Mouse (Mus musculus) erythroblast, adult 5-6 weeks (primary cell): ENCODE data around the gene Slc16a13. TPM values are rescaled to one million over a fixed set of nuclear protein-coding genes. Genes with fewer than 3 reads are reported as not detected.

Experiments
- ATAC-seq: replicated peaks from 2 replicates; pipeline ENCODE4 v1.8.0; 2016; ENCODE audit warnings: moderate number of reproducible peaks, mild to moderate bottlenecking, moderate TSS enrichment, inconsistent platforms; ENCODE audit not compliant: poor library complexity, low FRiP score, severe bottlenecking
- total RNA-seq, 2 experiments: library from RNA; stranded (forward) in 1 of 2; stranded (reverse) in 1 of 2; fragments of 150-400 nt in 1 of 2; fragments of 200-764, 138-1000 nt in 1 of 2; gene quantifications; 2 replicates each; pipeline versions ENCODE4 v1.2.3 to v1.2.4; 2015 to 2017; ENCODE audit warnings: low replicate concordance in 2 of 2

The Slc16a13 gene
- total RNA-seq, 2 experiments from 2014 or later, result 5.1 to 8.1 TPM

DNA sequence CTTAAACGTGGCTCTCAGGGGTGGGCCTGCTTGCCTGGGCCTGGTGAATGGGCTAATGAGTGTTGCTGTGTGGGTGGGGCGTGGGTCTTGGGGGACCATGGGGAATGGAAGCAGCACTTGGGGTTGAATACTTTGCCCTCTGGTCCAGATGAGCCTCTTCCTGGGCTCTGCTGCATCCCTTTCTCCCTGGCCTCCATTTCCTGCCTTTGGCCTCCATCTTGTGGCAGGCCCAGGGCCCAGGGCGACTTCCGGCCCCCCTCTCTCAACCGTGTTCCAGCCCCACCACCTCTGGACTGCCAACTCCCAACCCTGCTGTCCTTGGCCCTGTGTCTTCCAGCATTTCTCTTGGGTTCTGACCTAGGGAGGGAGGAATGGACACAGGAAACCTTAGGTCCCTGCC is 13.2 kb upstream of the Slc16a13 start:
- ATAC-seq, result no peak

DNA sequence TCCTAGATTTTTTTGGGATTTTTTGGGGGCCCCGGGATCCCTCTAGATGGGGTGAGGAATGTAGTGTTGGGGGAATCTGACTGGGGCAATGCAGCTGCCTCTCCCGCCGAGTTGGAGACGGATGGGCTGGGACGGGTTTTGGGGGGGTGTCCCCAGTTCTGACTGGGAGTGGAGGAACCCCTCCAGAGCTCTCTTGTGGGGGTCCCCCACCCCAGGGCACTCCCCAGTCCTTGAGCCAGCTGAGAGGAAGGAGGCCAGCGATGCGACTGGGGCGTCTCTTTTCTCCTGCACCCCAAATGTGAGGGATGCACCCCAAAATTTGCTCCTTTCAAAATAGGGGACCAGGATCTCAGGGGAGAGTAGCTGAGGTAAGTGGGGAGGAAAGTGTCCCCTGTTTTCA is 12.2 kb upstream of the Slc16a13 start:
- ATAC-seq, result no peak

DNA sequence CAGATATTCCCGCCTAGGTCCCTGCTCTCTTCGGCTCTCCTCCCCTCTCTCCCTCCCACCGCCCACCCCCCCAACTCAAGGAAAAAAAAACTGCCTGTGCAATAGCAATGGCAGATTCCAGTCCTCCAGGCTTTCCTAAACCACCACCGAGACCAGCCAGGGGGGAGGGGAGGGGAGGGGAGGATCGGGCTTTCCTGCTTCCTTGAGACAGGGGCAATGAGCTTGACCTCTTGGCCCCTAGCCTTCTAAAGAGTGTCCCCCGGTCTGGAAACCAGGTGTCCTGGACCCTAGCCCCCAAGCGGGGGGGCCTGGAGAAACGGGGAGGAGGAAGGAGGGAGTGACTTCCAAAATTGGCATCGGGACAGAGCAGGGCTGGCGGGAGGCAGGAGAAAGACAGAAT is 11.7 kb upstream of the Slc16a13 start:
- ATAC-seq, result no peak

DNA sequence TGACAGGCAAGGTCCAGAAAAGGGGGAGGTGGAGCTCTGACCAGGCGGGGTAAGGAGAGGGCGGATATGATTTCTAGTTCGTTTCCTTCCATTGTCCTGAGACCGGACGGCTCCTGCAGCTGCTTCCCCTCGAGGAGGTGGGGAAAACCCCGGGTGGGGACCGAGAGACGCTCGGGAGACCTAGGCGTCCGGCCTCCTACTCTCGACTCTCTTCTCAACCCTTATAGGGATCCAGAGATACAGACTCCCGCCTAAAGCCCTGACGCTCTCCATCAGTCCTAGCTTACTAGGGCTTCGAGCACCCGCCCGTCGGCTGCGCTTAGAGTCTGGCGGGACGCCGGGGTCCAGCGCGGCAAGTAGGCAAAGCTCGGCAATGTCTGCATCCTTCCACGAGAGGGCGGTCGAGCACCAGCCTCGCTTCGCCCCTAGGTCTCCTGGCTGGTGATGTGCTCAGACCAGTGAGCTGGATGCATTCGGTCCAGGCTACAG is 9.4 kb upstream of the Slc16a13 start:
- peak; percentile 84 for ATAC-seq

DNA sequence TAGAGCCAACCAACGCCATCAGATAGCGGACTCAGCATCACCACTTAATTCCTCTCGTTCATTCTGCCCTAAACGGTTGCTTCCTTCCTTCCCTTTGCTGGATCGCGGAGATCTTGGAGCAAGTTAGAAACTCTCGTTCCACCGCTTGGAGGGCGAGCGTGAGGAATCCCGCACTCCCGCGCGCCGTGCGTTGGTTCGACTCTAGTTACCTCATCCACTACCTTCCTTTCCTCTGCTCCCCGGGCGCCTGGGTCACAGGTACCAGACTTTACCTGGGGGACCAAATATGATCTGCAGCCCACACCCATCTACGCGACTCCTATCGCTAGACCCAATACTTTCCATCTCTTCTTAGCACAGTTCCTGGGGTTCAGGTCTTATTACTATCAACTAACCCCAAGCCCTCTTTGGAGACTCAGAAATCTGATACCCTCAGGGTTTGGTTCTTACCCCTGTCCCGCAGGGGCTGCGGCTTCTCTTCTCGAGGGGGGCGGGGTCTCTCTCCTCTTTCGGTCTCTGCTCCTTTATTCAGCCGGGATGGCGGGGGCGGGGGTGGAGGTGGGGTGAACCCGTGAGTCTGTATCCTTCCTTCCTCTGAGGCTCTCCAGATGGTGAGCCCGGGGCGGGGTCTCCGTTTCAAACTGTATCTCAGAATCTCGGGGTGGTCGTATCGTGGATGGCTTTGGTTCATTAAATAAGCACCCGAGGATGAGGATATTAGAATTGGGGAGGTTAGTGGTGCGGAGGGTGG is 8.6 kb upstream of the Slc16a13 start, which contains the start of gene Bcl6b:
Bcl6b (minus strand) TSS at position 539 of the 751 bp plus-strand sequence.
- ATAC-seq, result peak; percentile 11; the same call in 1 of the 2 replicates

DNA sequence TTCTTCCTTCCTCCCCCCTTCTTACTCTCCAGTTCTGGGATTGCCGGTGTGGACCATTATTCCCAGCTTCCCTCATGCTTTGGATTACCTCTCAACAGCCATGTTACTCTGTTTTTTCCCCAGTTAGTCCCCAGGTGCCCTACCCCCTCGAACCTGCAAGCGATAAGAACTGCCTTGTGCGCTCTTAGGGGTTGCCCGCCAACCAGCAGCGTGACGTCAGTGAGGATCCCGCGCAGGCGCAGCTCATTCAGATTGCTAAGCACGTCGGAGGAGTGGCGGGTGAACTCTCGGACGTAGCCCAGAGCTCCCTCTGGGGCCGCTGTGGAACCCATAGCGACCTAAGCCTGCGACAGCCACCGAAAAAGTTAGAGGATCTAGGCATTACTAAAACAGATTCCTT is 8.0 kb upstream of the Slc16a13 start:
- ATAC-seq, result peak; percentile 83

DNA sequence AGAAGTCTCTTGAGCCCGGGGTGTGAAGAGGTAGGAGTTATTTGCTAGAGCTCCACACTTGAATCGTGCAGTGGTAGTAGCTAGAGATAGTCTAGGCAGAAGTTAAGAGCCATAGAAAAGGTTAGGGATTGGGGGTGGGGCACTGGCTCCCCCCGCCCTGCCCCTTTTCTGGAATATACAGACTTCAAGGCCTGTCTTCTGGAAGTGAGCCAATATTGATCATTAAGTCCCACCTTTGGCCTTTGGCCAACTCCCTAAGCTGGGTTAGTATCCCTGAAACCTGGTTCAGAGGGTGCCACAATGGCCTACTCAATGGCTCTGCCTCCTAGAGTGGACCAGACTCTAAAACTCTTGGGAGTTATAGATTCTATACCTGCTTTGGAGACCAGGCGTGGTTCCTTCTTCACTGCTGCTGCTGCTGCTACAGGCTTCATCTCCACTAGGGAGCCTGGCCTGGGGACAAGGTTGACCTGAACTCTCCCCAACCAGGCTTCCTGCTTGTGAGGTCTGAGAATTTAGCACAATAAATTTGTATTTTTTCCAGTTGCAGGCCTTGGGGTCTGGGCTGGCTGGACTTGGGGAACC is 6.9 kb upstream of the Slc16a13 start:
- no peak for ATAC-seq

DNA sequence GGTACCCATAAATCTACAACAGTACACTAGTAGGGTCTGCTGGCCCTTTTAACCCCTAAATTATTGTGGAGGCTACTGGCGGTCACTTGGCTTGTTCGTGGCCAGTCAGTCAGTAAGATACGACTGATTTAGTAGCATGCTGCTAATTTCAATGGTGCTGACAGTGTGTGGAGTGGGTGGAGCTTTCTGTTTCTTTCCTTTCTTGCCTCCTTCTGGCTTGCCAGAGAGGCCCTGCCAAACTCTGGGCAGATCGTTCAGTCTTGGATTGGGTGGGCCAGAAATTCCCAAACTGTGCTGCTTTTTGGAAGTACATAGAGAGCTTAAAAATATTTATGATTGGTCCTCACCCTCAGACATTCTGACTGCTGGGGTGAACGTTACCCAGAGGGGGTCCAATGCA is 6.3 kb upstream of the Slc16a13 start:
- ATAC-seq, result no peak

DNA sequence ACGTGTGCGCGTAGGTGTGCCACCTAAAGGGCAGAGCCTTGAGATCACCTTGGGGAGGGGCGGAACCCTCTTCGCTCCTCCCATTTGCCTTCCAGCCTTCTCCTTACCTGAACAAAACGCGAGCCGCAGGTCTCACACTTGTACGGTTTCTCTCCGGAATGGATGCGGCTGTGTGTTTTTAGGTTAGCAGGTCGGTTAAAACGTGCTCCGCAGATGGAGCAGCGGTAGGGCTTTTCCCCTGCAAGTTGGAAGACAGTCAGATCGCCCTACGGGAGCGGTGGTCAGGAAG is 5.7 kb upstream of the Slc16a13 start:
- no peak for ATAC-seq

DNA sequence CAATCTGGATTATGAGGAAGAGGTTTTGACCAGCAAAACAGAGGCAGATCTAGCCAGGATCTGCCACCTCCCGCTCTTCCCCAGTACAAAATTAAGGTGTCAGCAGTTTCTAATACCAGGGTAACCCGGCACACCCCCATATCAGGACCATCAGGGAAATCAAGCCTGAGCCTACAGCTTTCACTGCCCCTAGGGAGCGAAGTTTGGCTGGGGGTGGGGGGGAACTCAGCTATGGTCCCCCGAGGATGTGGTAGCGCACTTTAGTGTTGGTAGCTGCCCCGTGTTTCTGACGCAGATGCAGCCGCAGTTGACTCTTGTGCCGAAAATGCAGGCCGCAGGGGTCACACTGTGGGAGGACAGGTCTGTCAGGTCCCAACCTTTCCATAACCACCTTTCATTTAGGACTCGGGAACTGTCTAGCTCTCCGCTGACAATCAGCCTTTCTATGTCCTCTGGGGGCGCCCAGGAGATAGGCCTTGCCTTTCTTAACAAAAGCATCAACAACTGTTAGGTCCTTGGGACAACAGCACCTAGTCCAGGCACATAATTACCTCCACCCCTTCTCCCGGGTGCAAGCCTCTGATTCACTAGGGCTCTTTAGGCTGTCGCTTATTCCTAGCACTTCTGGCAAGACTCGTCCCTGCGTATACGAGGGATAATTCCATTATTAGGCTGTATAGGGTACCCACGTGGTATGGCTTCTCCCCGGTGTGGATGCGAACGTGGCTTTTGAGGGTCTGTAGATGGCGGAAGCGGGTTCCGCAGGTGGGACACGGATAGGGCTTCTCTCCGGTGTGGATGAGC is 5.1 kb upstream of the Slc16a13 start:
- ATAC-seq, result no peak

DNA sequence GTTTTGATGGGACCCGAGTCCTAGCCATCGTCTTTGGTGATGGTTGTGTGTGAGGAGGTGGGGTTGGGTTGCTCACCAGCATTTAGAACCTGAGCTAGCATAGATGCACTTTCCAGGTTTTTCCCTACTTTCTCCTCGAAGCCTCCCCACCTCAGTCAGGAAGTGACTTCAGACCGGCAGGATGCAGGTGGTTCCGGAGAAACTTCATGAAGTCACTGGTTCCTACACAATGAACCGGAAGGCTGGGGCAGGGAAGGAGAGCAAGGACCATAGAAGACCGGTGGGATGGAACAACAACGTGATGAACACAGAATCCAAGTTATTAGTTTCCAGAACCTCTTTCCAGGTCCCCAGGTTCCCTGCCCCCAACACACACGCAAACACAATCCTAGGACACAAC is 2.9 kb upstream of the Slc16a13 start:
- no peak for ATAC-seq

DNA sequence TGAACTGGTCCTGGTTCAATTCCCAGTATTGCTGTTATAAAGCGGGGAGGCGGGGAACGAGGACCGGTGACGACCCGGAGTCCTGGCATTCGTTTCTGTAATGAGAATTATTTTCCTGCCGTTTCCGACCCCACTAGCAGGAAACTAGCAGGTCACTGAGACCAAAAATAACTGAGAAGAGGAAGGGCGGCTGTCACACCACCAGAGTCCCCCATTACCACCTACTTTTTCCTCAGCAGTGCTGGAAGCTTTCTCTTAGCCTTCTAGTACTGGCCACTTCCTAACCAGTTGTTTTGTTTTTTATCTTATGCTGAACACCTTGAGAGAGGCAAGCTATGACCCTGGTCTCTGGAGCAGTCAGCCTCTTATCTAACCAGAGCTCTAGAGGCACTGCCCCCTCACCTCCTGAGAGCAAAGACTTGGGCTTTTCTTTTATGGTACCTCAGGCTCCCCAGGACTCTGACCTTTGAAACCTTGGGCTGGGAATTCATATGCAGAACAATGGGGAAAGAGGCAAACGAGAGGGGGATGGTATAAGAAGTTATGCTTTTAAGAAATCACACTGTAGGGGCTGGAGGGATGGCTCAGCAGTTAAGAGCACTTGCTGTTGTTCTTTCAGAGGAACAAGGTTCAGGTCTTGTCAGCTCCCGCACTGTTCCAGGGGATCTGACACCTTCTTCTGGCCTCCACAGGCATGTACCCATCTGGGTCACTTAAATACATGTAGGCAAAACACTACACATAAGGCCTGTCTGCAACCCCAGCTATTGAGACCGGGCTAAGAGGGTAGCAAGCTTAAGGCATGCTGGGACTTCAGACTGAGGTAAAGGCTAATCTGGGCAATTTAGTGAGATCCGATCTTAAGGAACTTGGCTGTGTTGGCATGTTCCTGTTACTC is 988 bp upstream of the Slc16a13 start:
- peak; percentile 79 for ATAC-seq

DNA sequence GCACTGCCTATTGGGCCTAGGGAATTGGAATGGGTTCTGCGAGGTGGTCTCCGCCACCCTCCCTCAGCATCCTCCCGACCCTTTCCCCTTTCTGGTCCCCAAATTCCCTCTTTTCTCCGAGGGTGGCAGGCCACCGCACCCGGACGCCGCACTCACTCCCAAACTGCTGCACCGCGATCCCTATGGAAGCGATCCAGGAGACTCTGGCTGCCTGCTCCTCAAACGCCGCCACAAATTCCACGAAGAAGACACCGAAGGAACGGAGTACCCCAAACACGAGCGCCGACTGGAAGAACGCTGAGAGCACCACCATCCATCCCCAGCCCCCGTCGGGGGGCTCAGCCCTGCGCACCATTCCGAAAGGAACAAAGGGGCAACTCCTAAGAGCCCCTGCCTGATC is 541 bp downstream of the Slc16a13 start:
- no peak for ATAC-seq

DNA sequence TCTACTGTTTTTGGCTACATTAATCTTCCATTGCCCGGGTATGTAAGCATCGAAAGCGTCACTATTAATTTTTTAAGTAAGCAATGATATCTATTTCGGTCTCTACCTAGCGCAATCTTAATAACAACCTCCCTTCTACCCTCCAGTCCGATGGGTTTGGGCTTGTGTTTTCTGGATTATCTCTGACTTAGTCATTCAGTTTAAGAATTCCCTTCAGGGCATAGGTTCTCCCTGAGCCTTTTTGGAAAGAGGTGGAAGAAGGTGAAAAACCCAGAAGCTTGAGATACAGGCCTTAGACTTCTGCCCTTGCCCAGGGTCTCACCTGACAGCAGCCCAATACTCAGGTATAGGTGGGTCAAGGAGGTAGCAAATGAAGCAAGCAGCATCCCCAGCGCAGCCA is 991 bp downstream of the Slc16a13 start:
- no peak for ATAC-seq

DNA sequence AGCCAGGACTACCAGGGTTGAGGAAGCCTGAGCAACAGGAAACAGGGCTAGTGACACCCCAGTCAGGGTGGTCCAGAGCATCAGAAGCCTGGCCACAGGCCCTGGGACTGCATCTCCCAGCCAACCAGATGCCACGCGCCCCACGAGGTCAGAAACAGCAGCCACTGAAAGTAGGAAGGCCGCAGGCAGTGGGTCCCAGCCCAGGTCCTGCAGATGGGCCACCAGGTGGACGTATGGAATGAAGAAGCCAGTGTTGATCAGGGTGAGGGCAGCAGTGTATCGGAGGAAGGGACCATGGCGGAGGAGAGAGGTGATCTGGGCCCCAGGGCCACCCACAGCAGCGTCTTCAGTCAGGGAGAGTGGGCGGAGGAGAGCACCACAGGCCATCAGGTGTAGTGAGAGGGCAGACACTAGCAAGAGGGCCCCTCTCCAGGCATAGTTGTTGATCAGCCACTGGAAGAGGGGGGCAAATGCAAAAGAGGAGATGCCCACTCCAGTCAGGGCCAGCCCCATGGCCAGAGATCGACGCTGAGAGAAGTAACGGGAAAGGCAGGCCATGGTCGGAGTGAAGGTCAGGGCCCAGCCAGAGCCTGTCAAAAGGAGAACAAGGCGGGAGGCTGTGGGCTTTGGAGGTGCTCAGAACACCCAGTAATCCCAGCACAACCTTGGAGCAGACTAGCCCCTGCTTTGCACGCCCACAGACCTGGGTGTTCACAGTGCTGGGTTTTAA is 2.0 kb downstream of the Slc16a13 start:
- no peak for ATAC-seq

DNA sequence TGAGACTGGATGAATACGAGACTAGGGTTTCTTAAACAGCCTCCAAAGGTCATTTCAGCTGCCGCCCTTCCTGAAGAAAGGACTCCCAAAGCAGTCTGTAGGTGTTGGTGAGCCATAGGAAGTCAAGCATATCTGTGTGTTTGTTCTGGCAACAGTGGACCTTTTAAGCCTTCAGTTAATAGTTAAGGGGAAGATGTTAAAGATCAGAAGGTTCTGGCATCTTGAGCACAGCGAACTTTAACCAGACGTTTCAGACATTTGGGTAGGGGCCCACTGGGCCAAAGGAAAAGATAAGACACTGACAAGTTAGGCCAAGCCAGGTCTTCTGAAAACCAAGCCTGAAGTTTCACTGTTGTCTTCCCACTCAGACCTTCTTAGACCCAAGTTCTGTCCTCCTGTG is 2.8 kb downstream of the Slc16a13 start:
- no peak for ATAC-seq

DNA sequence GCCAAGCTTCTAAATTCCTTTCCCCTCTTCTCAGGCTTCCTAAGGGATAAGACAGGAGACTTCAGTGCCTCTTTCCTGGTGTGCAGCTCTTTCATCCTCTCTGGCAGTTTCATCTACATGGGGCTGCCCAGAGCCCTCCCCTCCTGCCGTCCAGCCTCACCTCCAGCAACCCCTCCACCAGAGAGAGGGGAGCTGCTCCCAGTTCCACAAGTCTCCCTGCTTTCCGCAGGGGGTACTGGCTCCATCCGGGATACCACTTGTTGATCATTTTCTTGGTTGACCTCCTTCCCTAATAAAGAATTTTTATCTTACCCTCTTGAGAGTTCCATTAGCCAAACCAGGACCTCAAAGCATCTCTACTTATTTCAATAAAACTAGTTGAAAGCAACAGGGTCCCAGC is 4.8 kb downstream of the Slc16a13 start:
- ATAC-seq, result no peak

DNA sequence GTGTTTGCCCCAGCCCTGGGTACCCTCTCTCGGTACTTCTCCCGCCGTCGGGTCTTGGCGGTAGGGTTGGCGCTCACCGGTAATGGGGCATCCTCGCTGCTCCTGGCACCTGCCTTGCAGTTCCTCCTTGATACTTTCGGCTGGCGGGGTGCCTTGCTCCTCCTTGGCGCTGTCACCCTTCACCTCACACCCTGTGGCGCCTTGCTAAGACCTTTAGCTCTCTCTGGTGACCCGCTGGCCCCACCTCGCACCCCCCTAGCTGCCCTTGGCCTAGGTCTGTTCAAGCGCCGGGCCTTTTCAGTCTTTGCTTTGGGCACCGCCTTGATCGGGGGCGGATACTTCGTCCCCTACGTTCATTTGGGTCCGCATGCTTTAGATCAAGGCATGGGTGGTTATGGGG is 5.6 kb downstream of the Slc16a13 start:
- ATAC-seq, result no peak

DNA sequence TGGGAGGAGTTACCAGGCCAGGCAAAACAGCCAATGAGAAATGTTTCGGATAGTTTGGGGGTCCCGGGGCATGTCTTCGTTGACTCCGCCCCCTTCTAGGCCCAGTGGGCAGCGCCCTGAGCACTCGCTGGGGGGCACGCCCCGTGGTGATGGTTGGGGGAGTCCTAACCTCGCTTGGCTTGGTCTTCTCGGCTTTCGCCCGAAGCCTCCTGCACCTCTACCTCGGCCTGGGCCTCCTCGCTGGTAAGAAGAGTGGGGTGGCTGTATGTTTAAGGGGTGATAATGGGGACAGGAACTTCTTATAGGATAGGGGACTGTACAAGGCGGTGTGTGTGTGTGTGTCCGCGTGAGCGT is 6.0 kb downstream of the Slc16a13 start:
- no peak for ATAC-seq
